Mouse (Mus musculus) midbrain, embryonic 15.5 days (tissue): ENCODE results near the gene Slc44a4. TPM values are rescaled to one million over a fixed set of nuclear protein-coding genes. Genes with fewer than 3 reads are reported as not detected.
"Not testable (repeated sequence)": the region's sequence is repeated elsewhere in the genome, so short reads cannot be mapped to it uniquely, and the experiment has no call there.

Source experiments
- ATAC-seq: fragments of 200-750 bp; cut with Nextera tagmentation; replicated peaks from 2 replicates; pipeline ENCODE4 v1.8.0; 2017; ENCODE audit warnings: moderate TSS enrichment
- H3K27ac ChIP-seq: fragments of 300-500 bp; sonication (generic); 2 replicates; pipeline ENCODE4 v1.5.1; 2015; ENCODE audit warnings: mild to moderate bottlenecking, inconsistent platforms
- H3K27me3 ChIP-seq: fragments of 300-500 bp; sonication (generic); replicated peaks from 2 replicates; pipeline ENCODE4 v1.6.1; 2015; ENCODE audit warnings: inconsistent platforms
- H3K36me3 ChIP-seq: fragments of 300-500 bp; sonication (generic); replicated peaks from 2 replicates; pipeline ENCODE4 v1.6.1; 2015; ENCODE audit warnings: inconsistent platforms
- H3K4me1 ChIP-seq: fragments of 300-500 bp; sonication (generic); 2 replicates; pipeline ENCODE4 v1.6.1; 2015; ENCODE audit warnings: inconsistent platforms
- H3K4me2 ChIP-seq: fragments of 300-500 bp; sonication (generic); 2 replicates; pipeline ENCODE4 v1.6.1; 2015; ENCODE audit warnings: inconsistent platforms, mild to moderate bottlenecking, moderate library complexity
- H3K4me3 ChIP-seq: fragments of 300-500 bp; sonication (generic); 2 replicates; pipeline ENCODE4 v1.5.1; 2015; ENCODE audit warnings: mild to moderate bottlenecking, inconsistent platforms
- H3K9ac ChIP-seq: fragments of 300-500 bp; sonication (generic); 2 replicates; pipeline ENCODE4 v1.6.1; 2015; ENCODE audit warnings: mild to moderate bottlenecking, inconsistent platforms
- H3K9me3 ChIP-seq: fragments of 300-500 bp; sonication (generic); 2 replicates; pipeline ENCODE4 v1.6.1; 2016; ENCODE audit warnings: inconsistent platforms
- WGBS: fragments of 180-500 bp; shearing (Covaris S2); methylation state at CpG from one replicate; pipeline ENCODE4 v1.1.7; 2015; ENCODE audit warnings: mixed read lengths; 5-methylcytosine and 5-hydroxymethylcytosine counted together
- polyA plus RNA-seq: library from polyadenylated mRNA; unstranded; fragments of >200 nt; fragmentation: Nextera tagmentation; extraction: Ambion mirVana; gene quantifications from 2 replicates; pipeline ENCODE4 v1.2.1, GENCODE M21; 2015

The Slc44a4 gene
- polyA plus RNA-seq, 1 experiment from 2014 or later = not detected

DNA sequence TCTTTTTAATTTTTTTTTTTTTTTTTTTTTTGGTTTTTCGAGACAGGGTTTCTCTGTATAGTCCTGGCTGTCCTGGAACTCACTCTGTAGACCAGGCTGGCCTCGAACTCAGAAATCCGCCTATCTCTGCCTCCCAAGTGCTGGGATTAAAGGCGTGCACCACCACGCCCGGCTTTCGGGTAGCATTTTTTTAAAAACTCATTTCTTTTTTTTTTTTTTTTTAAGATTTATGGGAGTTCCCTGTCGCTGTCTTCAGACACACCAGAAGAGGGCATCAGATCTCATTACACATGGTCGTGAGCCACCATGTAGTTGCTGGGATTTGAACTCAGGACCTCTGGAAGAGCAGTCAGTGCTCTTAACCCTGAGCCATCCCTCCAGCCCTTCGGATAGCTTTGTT is 12.3 kb upstream of the Slc44a4 start:
- Histone ChIP-seq H3K36me3 (peaks cover 25% of the 10 kb centered on the region), H3K4me1 (peaks cover 31% of the 10 kb centered on the region)
- H3K4me2 ChIP-seq, H3K27me3 ChIP-seq, H3K9ac ChIP-seq, ATAC-seq, H3K4me3 ChIP-seq, H3K27ac ChIP-seq, H3K9me3 ChIP-seq: not testable (repeated sequence)
- 91% methylated on average over 9 of the region's 10 CpGs for WGBS

DNA sequence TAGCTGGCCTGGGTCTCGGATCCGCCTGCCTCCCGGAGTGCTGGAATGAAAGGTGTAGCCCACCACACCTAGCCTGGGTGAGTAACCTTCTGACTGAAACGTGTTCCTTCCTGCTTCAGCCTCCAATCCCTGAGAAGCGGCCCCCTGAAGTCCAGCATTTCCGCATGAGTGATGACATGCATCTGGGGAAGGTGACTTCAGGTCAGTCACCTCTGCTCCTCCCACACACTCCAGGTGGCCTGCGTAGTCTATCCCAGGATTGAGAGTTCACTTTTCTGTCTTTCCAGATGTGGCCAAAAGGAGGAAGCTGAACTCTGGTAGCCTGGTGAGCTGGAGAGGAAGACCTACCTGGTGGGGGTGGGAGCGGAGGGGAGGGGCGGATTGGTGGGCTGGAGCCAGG is 11.4 kb upstream of the Slc44a4 start:
- no peak overlapping the region for H3K4me3 ChIP-seq
- no peak overlapping the region for H3K4me2 ChIP-seq
- no peak overlapping the region for H3K27ac ChIP-seq
- peaks cover 35% of the 10 kb centered on the region for H3K36me3 ChIP-seq
- ATAC-seq = no peak
- H3K9ac ChIP-seq = no peak overlapping the region
- H3K9me3 ChIP-seq = no peaks in the 10 kb centered on the region
- 91% methylated on average over 9 of the region's 9 CpGs for WGBS
- no peaks in the 10 kb centered on the region for H3K27me3 ChIP-seq
- peaks cover 21% of the 10 kb centered on the region for H3K4me1 ChIP-seq

DNA sequence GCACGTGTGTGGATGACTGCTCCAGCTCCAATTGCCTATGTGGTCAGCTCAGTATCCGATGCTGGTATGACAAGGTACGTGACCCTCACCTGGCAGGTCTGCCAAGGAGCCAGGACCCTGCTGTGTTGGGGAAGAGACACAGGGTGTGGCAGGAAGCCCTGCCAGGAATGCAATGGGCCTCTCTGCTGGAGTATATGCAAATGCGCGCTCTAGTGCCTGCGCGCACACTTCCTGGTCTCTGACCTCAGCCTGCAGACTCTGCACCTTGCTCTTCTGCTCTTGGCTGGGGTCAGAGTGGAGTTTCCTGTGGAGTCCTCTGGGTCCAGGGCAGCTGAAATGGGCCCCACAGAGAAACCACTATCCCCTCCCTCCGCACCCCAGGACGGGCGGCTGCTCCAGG is 3.3 kb upstream of the Slc44a4 start:
- 92% methylated on average over 10 of the region's 10 CpGs for WGBS
- Histone ChIP-seq H3K9ac (no peak overlapping the region), H3K4me1 (no peaks in the 10 kb centered on the region), H3K36me3 (peaks cover 79% of the 10 kb centered on the region), H3K9me3 (no peaks in the 10 kb centered on the region), H3K27ac (no peak overlapping the region), H3K4me3 (no peak overlapping the region), H3K4me2 (no peak overlapping the region), H3K27me3 (no peaks in the 10 kb centered on the region)
- no peak for ATAC-seq

DNA sequence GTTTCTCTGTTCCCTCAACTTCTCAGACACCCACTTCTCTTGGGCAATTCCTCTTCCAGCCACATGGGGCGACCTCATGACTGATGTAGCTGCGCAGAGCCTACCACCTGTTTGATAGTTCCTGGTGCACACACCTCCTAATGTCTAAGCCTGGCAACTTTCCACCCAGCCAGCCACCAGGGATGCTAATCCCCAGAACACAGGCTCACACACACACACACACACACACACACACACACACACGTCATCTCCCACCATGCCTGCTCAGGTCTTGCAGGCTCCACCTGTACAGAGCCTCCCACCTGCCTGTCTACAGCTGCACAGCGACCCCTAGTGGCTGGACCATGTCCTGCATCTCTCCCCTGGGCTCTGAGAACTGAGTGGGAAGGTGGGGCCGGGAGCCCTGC is 2.3 kb upstream of the Slc44a4 start:
- Histone ChIP-seq H3K36me3 (peaks cover 69% of the 10 kb centered on the region), H3K9ac (no peak overlapping the region), H3K4me3 (no peak overlapping the region), H3K27ac (no peak overlapping the region), H3K4me2 (no peak overlapping the region), H3K27me3 (no peaks in the 10 kb centered on the region), H3K4me1 (no peaks in the 10 kb centered on the region), H3K9me3 (no peaks in the 10 kb centered on the region)
- WGBS = 41% methylated on average over 5 of the region's 5 CpGs
- ATAC-seq = peak; percentile 64

GRCm38 (mm10) chr17:34915410-34915831 is 1.2 kb downstream of the Slc44a4 start:
- no peak overlapping the region for H3K4me3 ChIP-seq
- 22% methylated on average over 11 of the region's 11 CpGs for WGBS
- H3K9me3 ChIP-seq = no peaks in the 10 kb centered on the region
- H3K27ac ChIP-seq = no peak overlapping the region
- H3K27me3 ChIP-seq = no peaks in the 10 kb centered on the region
- no peak overlapping the region for H3K4me2 ChIP-seq
- peaks cover 34% of the 10 kb centered on the region for H3K36me3 ChIP-seq
- no peaks in the 10 kb centered on the region for H3K4me1 ChIP-seq
- ATAC-seq = no peak
- no peak overlapping the region for H3K9ac ChIP-seq

- no peak for ATAC-seq
- H3K4me1 ChIP-seq = no peaks in the 10 kb centered on the region
- WGBS = 83% methylated on average over 5 of the region's 5 CpGs
- no peak overlapping the region for H3K9ac ChIP-seq
- H3K27ac ChIP-seq = no peak overlapping the region
- no peaks in the 10 kb centered on the region for H3K27me3 ChIP-seq
- H3K36me3 ChIP-seq = peaks cover 26% of the 10 kb centered on the region
- H3K9me3 ChIP-seq = no peaks in the 10 kb centered on the region
- no peak overlapping the region for H3K4me3 ChIP-seq
- H3K4me2 ChIP-seq = no peak overlapping the region
Observed at GRCm38 (mm10) chr17:34916316-34916715, 2.0 kb downstream of the Slc44a4 start.

DNA sequence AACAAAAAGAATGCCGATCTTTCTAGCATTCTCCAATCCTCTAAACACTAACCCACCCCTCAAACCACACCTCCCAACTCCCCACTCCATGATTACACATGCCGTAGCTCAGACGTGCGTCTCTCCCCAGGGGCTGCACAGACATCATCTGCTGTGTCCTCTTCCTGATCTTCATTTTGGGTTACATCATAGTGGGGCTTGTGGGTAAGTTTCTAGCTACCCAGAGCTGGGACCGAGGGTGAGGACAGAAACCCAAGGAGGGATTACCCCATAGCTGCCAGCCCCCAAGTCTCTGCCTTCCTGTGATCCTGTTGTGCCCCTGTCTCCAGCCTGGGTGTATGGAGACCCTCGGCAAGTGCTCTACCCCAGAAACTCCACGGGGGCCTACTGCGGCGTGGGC is 2.9 kb downstream of the Slc44a4 start:
- Histone ChIP-seq H3K36me3 (peaks cover 17% of the 10 kb centered on the region), H3K4me3 (no peak overlapping the region)
- WGBS = 79% methylated on average over 9 of the region's 9 CpGs

DNA sequence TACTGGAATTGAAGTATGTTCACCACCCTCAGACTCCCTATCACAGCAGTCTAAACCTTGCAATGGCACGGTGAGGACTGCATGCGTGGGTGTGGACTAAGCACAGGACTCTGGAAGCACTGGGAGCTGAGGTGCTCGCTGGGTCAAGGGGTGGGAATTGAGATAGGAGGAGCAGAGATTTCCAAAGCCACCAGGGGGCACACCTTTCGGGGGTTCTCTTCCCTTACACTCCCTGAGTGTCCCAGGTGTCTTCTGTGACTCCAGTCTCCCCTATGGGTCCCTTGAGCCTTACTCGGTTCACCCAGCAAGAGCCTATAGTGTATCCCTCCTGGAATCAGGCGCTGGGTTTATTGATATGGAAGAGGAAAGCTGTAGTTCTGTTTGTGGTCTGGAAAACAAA is 8.7 kb downstream of the Slc44a4 start:
- ATAC-seq = no peak
- H3K9me3 ChIP-seq = no peaks in the 10 kb centered on the region
- H3K9ac ChIP-seq = no peak overlapping the region
- 51% methylated on average over 6 of the region's 6 CpGs for WGBS
- no peak overlapping the region for H3K4me3 ChIP-seq
- H3K36me3 ChIP-seq = no peaks in the 10 kb centered on the region
- H3K4me1 ChIP-seq = no peaks in the 10 kb centered on the region
- H3K4me2 ChIP-seq = no peak overlapping the region
- no peak overlapping the region for H3K27ac ChIP-seq
- H3K27me3 ChIP-seq = no peaks in the 10 kb centered on the region

More for the DNA sequence above, 2.9 kb downstream of the Slc44a4 start:
- no peak overlapping the region for H3K9ac ChIP-seq
- H3K4me1 ChIP-seq = no peaks in the 10 kb centered on the region
- H3K27me3 ChIP-seq = no peaks in the 10 kb centered on the region
- H3K27ac ChIP-seq = no peak overlapping the region
- no peaks in the 10 kb centered on the region for H3K9me3 ChIP-seq
- no peak for ATAC-seq
- no peak overlapping the region for H3K4me2 ChIP-seq

GRCm38 (mm10) chr17:34924258-34924657 is 10.0 kb downstream of the Slc44a4 start:
- H3K9ac ChIP-seq = no peak overlapping the region
- no peak overlapping the region for H3K27ac ChIP-seq
- no peak for ATAC-seq
- 62% methylated on average over 5 of the region's 5 CpGs for WGBS
- H3K36me3 ChIP-seq = no peaks in the 10 kb centered on the region
- H3K9me3 ChIP-seq = no peaks in the 10 kb centered on the region
- H3K4me1 ChIP-seq = no peaks in the 10 kb centered on the region
- no peaks in the 10 kb centered on the region for H3K27me3 ChIP-seq
- no peak overlapping the region for H3K4me2 ChIP-seq
- no peak overlapping the region for H3K4me3 ChIP-seq

DNA sequence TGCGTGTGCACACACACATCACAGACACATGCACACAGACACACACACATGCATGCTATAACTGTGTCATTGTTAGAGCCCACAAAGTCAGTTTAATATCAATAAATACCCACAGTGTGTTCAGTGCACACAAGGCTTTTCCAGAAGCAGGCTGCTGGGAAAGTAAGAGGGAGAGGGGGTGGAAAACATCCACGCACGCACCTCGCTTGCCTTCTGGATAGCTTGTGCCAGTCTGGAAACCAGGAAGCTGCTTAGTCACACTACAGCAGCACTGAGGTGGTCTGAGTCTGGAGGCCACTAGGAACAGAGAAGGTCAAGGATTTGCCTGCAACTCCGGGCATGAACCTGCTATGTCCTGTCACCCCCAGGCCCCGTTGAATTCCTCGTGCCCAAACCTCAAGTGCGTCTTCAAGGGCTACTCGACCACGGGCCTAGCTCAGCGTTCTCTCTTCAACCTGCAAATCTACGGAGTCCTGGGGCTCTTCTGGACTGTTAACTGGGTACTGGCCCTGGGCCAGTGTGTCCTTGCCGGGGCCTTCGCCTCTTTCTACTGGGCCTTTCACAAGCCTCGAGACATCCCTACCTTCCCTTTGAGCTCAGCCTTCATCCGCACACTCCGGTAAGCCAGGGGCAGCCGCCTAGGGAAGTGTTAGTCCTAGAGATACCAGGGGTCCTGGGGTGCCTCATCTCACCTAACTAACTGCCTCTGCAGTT is 13.2 kb downstream of the Slc44a4 start:
- ATAC-seq = no peak
- Histone ChIP-seq H3K27me3 (no peaks in the 10 kb centered on the region), H3K4me1 (peaks cover 9% of the 10 kb centered on the region), H3K36me3 (no peaks in the 10 kb centered on the region), H3K4me2 (no peak overlapping the region), H3K4me3 (no peak overlapping the region), H3K27ac (no peak overlapping the region), H3K9me3 (no peaks in the 10 kb centered on the region), H3K9ac (no peak overlapping the region)
- 90% methylated on average over 18 of the region's 18 CpGs for WGBS

GRCm38 (mm10) chr17:34928841-34929240 is 14.6 kb downstream of the Slc44a4 start:
- no peak for ATAC-seq
- Histone ChIP-seq H3K4me1 (peaks cover 12% of the 10 kb centered on the region), H3K4me2 (no peak overlapping the region), H3K36me3 (0 out of 2 replicates have a peak, but pooled peaks cover 3% of the 10 kb centered on the region), H3K27me3 (no peaks in the 10 kb centered on the region), H3K4me3 (no peak overlapping the region), H3K9me3 (no peaks in the 10 kb centered on the region), H3K9ac (no peak overlapping the region), H3K27ac (no peak overlapping the region)
- 78% methylated on average over 4 of the region's 4 CpGs for WGBS

DNA sequence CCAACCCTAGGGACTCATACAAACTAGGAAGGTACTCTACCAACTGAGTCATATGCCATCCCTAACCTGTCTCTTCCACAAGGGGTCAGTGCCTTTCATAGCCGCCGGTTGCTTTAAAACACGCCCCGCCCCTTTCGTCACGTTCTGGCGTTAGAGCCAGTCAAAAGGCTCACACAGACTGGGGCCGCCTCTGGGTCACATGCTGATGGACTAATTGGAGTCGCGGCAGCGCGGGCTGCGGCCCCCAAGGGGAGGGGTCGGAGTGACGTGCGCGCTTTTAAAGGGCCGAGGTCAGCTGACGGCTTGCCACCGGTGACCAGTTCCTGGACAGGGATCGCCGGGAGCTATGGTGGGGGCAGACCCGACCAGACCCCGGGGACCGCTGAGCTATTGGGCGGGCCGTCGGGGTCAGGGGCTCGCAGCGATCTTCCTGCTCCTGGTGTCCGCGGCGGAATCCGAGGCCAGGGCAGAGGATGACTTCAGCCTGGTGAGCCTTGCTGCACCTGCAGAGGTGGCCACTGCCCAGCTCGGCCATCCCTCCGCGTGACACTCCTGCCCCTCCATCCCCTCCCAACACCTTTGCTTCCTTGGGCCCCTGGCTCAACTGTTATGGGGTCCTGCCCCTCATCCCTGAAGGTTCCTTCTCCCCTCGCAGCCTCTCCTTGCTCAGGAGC is 16.9 kb downstream of the Slc44a4 start, which contains the start of gene Neu1:
Gene Neu1, plus strand, starts transcription at position 193 of the 674 bp plus-strand sequence.
- Histone ChIP-seq H3K4me3 (peak within 1 kb of the TSS; percentile 93), H3K9ac (peak within 1 kb of the TSS; percentile 88), H3K4me1 (peaks cover 12% of the 10 kb centered on the region), H3K9me3 (no peaks in the 10 kb centered on the region), H3K36me3 (peaks cover 9% of the 10 kb centered on the region; the same call in 1 of the 2 replicates), H3K4me2 (peak within 1 kb of the TSS; percentile 81), H3K27ac (peak within 1 kb of the TSS; percentile 77), H3K27me3 (no peaks in the 10 kb centered on the region)
- under 1% methylated on average over 38 of the region's 38 CpGs for WGBS
- peak; percentile 98 for ATAC-seq

DNA sequence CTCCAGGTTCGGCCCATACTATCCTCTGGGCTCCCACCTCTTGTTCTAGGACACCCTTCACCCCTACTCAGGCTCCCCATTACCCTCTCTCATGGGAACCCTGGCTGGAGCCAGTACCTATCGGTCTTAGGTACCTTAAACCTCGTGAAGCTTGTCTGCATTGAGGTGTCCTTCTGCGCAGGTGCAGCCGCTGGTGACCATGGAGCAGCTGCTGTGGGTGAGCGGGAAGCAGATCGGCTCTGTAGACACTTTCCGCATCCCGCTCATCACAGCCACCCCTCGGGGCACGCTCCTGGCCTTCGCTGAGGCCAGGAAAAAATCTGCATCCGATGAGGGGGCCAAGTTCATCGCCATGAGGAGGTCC is 17.5 kb downstream of the Slc44a4 start:
- Histone ChIP-seq H3K36me3 (peaks cover 9% of the 10 kb centered on the region; the same call in 1 of the 2 replicates), H3K27me3 (no peaks in the 10 kb centered on the region), H3K4me3 (peak overlapping the region; percentile 93), H3K27ac (peak overlapping the region; percentile 77), H3K9me3 (no peaks in the 10 kb centered on the region), H3K4me2 (peak overlapping the region; percentile 81), H3K9ac (peak overlapping the region; percentile 88), H3K4me1 (peaks cover 12% of the 10 kb centered on the region)
- ATAC-seq = peak; percentile 74
- 9% methylated on average over 14 of the region's 14 CpGs for WGBS
